Mouse (Mus musculus) intestine, postnatal 0 days (tissue): ENCODE results near the gene Nr2e1. TPM values are rescaled to one million over a fixed set of nuclear protein-coding genes. Genes with fewer than 3 reads are reported as not detected.

ENCODE experiments used
- ATAC-seq: fragments of 200-750 bp; cut with Nextera tagmentation; 2 replicates; pipeline ENCODE4 v1.8.0; 2017; ENCODE audit warnings: mild to moderate bottlenecking, moderate TSS enrichment, moderate library complexity
- H3K27ac ChIP-seq: fragments of 300-500 bp; sonication (generic); 2 replicates; pipeline ENCODE4 v1.5.1; 2014; ENCODE audit warnings: mild to moderate bottlenecking, low read depth, low read length, moderate library complexity
- H3K27me3 ChIP-seq: fragments of 300-500 bp; sonication (generic); replicated peaks from 2 replicates; pipeline ENCODE4 v1.6.1; 2014; ENCODE audit warnings: low read length, mixed read lengths; ENCODE audit not compliant: control insufficient read depth, insufficient read depth
- H3K36me3 ChIP-seq: fragments of 300-500 bp; sonication (generic); 2 replicates; pipeline ENCODE4 v1.6.1; 2014; ENCODE audit warnings: mild to moderate bottlenecking, moderate library complexity; ENCODE audit not compliant: control insufficient read depth, insufficient read depth
- H3K4me1 ChIP-seq: fragments of 300-500 bp; sonication (generic); replicated peaks from 2 replicates; pipeline ENCODE4 v1.6.1; 2014; ENCODE audit warnings: antibody characterized with exemption, low read length, mixed read lengths; ENCODE audit not compliant: control insufficient read depth, insufficient read depth
- H3K4me2 ChIP-seq: fragments of 300-500 bp; sonication (generic); replicated peaks from 2 replicates; pipeline ENCODE4 v1.6.1; 2014; ENCODE audit warnings: low read depth, mild to moderate bottlenecking, moderate library complexity
- H3K4me3 ChIP-seq: fragments of 300-500 bp; sonication (generic); 2 replicates; pipeline ENCODE4 v1.5.1; 2014; ENCODE audit warnings: low read depth, low read length
- H3K9ac ChIP-seq: fragments of 300-500 bp; sonication (generic); 2 replicates; pipeline ENCODE4 v1.6.1; 2014; ENCODE audit warnings: mild to moderate bottlenecking, low read depth, low read length
- H3K9me3 ChIP-seq: fragments of 300-500 bp; sonication (generic); 2 replicates; pipeline ENCODE4 v1.6.1; 2016; ENCODE audit warnings: mixed run types; ENCODE audit not compliant: control insufficient read depth
- CTCF ChIP-seq: sonication (generic); IDR thresholded peaks from 2 replicates; pipeline ENCODE4 v1.5.1; 2016; ENCODE audit warnings: low read depth, mild to moderate bottlenecking, control low read depth, antibody characterized with exemption, moderate library complexity
- WGBS: fragments of 180-500 bp; shearing (Covaris S2); extraction: QIAGEN DNeasy Blood & Tissue Kit; methylation state at CpG from one replicate; pipeline ENCODE4 v1.1.7; 2014; 5-methylcytosine and 5-hydroxymethylcytosine counted together
- polyA plus RNA-seq: library from polyadenylated mRNA; unstranded; fragments of >200 nt; fragmentation: Nextera tagmentation; extraction: Ambion mirVana; gene quantifications from 2 replicates; pipeline ENCODE4 v1.2.1, GENCODE M21; 2015

The Nr2e1 gene
- polyA plus RNA-seq, 1 experiment from 2014 or later, result not detected

- no peaks in the 10 kb centered on the region for H3K36me3 ChIP-seq
- no peak overlapping the region for H3K9ac ChIP-seq
- TF ChIP-seq CTCF, result no peak
- H3K27me3 ChIP-seq, result peaks cover 96% of the 10 kb centered on the region
- no peaks in the 10 kb centered on the region for H3K9me3 ChIP-seq
- ATAC-seq, result no peak
- 3% methylated on average over 29 of the region's 29 CpGs for WGBS
- peak overlapping the region; percentile 1 for H3K4me3 ChIP-seq
- no peak overlapping the region for H3K27ac ChIP-seq
- no peaks in the 10 kb centered on the region for H3K4me1 ChIP-seq
- H3K4me2 ChIP-seq, result peak overlapping the region; percentile 24; the same call in 1 of the 2 replicates
Measured at GRCm38 (mm10) chr10:42580131-42580950, 3.1 kb downstream of the Nr2e1 start.

GRCm38 (mm10) chr10:42579475-42580130, 3.8 kb downstream of the Nr2e1 start:
- no peaks in the 10 kb centered on the region for H3K9me3 ChIP-seq
- H3K9ac ChIP-seq, result no peak overlapping the region
- TF ChIP-seq CTCF, result no peak
- H3K4me1 ChIP-seq, result no peaks in the 10 kb centered on the region
- H3K27ac ChIP-seq, result no peak overlapping the region
- under 1% methylated on average over 41 of the region's 41 CpGs for WGBS
- no peak for ATAC-seq
- H3K4me3 ChIP-seq, result peak overlapping the region; percentile 1
- H3K27me3 ChIP-seq, result peaks cover 96% of the 10 kb centered on the region
- no peaks in the 10 kb centered on the region for H3K36me3 ChIP-seq
- peak overlapping the region; percentile 24; the same call in 1 of the 2 replicates for H3K4me2 ChIP-seq

- no peak for TF ChIP-seq CTCF
- WGBS, result 3% methylated on average over 22 of the region's 22 CpGs
Measured at GRCm38 (mm10) chr10:42578698-42579474, 4.5 kb downstream of the Nr2e1 start.

GRCm38 (mm10) chr10:42578281-42578675, 5.2 kb downstream of the Nr2e1 start:
- Histone ChIP-seq H3K4me3 (no peak overlapping the region), H3K36me3 (no peaks in the 10 kb centered on the region), H3K4me2 (no peak overlapping the region), H3K9ac (no peak overlapping the region), H3K27me3 (peaks cover 96% of the 10 kb centered on the region), H3K27ac (no peak overlapping the region), H3K4me1 (no peaks in the 10 kb centered on the region), H3K9me3 (no peaks in the 10 kb centered on the region)
- no peak for ATAC-seq
- TF ChIP-seq CTCF, result no peak
- WGBS, result 3% methylated on average over 15 of the region's 15 CpGs

More at GRCm38 (mm10) chr10:42578698-42579474, 4.5 kb downstream of the Nr2e1 start:
- Histone ChIP-seq H3K4me3 (peak overlapping the region; percentile 1; the same call in 1 of the 2 replicates), H3K36me3 (no peaks in the 10 kb centered on the region), H3K4me1 (no peaks in the 10 kb centered on the region), H3K9me3 (no peaks in the 10 kb centered on the region), H3K4me2 (no peak overlapping the region), H3K27ac (no peak overlapping the region), H3K27me3 (peaks cover 96% of the 10 kb centered on the region), H3K9ac (no peak overlapping the region)
- no peak for ATAC-seq

GRCm38 (mm10) chr10:42577525-42578280, 5.7 kb downstream of the Nr2e1 start:
- H3K4me2 ChIP-seq, result no peak overlapping the region
- H3K4me1 ChIP-seq, result no peaks in the 10 kb centered on the region
- no peak overlapping the region for H3K9ac ChIP-seq
- no peaks in the 10 kb centered on the region for H3K9me3 ChIP-seq
- WGBS, result 2% methylated on average over 15 of the region's 15 CpGs
- ATAC-seq, result no peak
- no peaks in the 10 kb centered on the region for H3K36me3 ChIP-seq
- H3K4me3 ChIP-seq, result no peak overlapping the region
- TF ChIP-seq CTCF, result no peak
- no peak overlapping the region for H3K27ac ChIP-seq
- H3K27me3 ChIP-seq, result peaks cover 96% of the 10 kb centered on the region
